Mouse (Mus musculus) liver, embryonic 14.5 days (tissue): Measurements from ENCODE around the gene Glrx3. TPM values are rescaled to one million over a fixed set of nuclear protein-coding genes. Genes with fewer than 3 reads are reported as not detected.

ENCODE experiments used
- ATAC-seq: fragments of 200-750 bp; cut with Nextera tagmentation; 2 replicates; pipeline ENCODE4 v1.8.0; 2017; ENCODE audit warnings: moderate number of reproducible peaks, mild to moderate bottlenecking, moderate library complexity; ENCODE audit not compliant: insufficient read depth
- DNase-seq, 3 experiments: peaks; one replicate each; pipeline ENCODE4 v3.0.0-alpha.2; 2012 to 2013; ENCODE audit warnings: low read depth in 3 of 3, low spot score in 3 of 3
- H3K27ac ChIP-seq: fragments of 300-500 bp; sonication (generic); 2 replicates; pipeline ENCODE4 v1.5.1; 2014; ENCODE audit warnings: moderate library complexity, mild to moderate bottlenecking, control low read depth, inconsistent platforms
- H3K27me3 ChIP-seq: fragments of 300-500 bp; sonication (generic); 2 replicates; pipeline ENCODE4 v1.6.1; 2014; ENCODE audit warnings: mild to moderate bottlenecking, low read length, moderate library complexity; ENCODE audit not compliant: control insufficient read depth, insufficient read depth
- H3K36me3 ChIP-seq: fragments of 300-500 bp; sonication (generic); replicated peaks from 2 replicates; pipeline ENCODE4 v1.6.1; 2014; ENCODE audit warnings: low read depth; ENCODE audit not compliant: control insufficient read depth, insufficient read depth
- H3K4me1 ChIP-seq, 2 experiments: fragments of 200-500 bp in 1 of 2; fragments of 300-500 bp in 1 of 2; sonication (generic) in 1 of 2; replicated peaks; 2 replicates each; pipeline ENCODE4 v1.6.1; 2012 to 2014; ENCODE audit warnings: antibody characterized with exemption in 1 of 2, inconsistent platforms in 1 of 2, low read length in 1 of 2; ENCODE audit not compliant: control insufficient read depth in 2 of 2, insufficient read depth in 2 of 2
- H3K4me2 ChIP-seq: fragments of 300-500 bp; sonication (generic); 2 replicates; pipeline ENCODE4 v1.6.1; 2014; ENCODE audit warnings: low read depth, mild to moderate bottlenecking, control low read depth, moderate library complexity
- H3K4me3 ChIP-seq, 2 experiments: fragments of 200-500 bp in 1 of 2; fragments of 300-500 bp in 1 of 2; sonication (generic) in 1 of 2; 2 replicates each; pipeline ENCODE4 v1.5.1; 2012 to 2014; ENCODE audit warnings: low read depth in 2 of 2, low read length in 2 of 2, mild to moderate bottlenecking in 2 of 2, control low read depth in 1 of 2, inconsistent platforms in 1 of 2, moderate library complexity in 1 of 2; ENCODE audit not compliant: insufficient read depth in 1 of 2
- H3K9ac ChIP-seq: fragments of 300-500 bp; sonication (generic); replicated peaks from 2 replicates; pipeline ENCODE4 v1.6.1; 2014; ENCODE audit warnings: mild to moderate bottlenecking, control low read depth, moderate library complexity
- H3K9me3 ChIP-seq: fragments of 300-500 bp; sonication (generic); 2 replicates; pipeline ENCODE4 v1.6.1; 2016; ENCODE audit warnings: low read length, mixed read lengths; ENCODE audit not compliant: control insufficient read depth
- CTCF ChIP-seq: IDR thresholded peaks from 2 replicates; pipeline ENCODE4 v1.5.1; 2016; ENCODE audit warnings: antibody characterized with exemption, low read depth, control low read depth
- EP300 ChIP-seq: IDR thresholded peaks from 2 replicates; pipeline ENCODE4 v1.6.1; 2016; ENCODE audit warnings: antibody characterized with exemption, low read depth
- WGBS: fragments of 180-500 bp; shearing (Covaris S2); extraction: QIAGEN DNeasy Blood & Tissue Kit; methylation state at CpG from one replicate; pipeline ENCODE4 v1.1.7; 2014; ENCODE audit not compliant: insufficient replicate concordance; 5-methylcytosine and 5-hydroxymethylcytosine counted together
- polyA plus RNA-seq, 2 experiments: library from polyadenylated mRNA; depleted of rRNA in 1 of 2; stranded (reverse) in 1 of 2; unstranded in 1 of 2; fragments of >200 nt; fragmentation: Nextera tagmentation in 1 of 2; extraction: Ambion mirVana in 1 of 2; gene quantifications; 2 replicates each; pipeline versions ENCODE4 v1.2.1 to v1.2.3; 2012 to 2014

Gene Glrx3
- polyA plus RNA-seq (2012; rRNA removed), result 23.8 and 41.8 TPM in 2 replicates
- polyA plus RNA-seq (2014; fragmentation: Nextera tagmentation; extraction: Ambion mirVana), result 110 and 113 TPM in 2 replicates

DNA sequence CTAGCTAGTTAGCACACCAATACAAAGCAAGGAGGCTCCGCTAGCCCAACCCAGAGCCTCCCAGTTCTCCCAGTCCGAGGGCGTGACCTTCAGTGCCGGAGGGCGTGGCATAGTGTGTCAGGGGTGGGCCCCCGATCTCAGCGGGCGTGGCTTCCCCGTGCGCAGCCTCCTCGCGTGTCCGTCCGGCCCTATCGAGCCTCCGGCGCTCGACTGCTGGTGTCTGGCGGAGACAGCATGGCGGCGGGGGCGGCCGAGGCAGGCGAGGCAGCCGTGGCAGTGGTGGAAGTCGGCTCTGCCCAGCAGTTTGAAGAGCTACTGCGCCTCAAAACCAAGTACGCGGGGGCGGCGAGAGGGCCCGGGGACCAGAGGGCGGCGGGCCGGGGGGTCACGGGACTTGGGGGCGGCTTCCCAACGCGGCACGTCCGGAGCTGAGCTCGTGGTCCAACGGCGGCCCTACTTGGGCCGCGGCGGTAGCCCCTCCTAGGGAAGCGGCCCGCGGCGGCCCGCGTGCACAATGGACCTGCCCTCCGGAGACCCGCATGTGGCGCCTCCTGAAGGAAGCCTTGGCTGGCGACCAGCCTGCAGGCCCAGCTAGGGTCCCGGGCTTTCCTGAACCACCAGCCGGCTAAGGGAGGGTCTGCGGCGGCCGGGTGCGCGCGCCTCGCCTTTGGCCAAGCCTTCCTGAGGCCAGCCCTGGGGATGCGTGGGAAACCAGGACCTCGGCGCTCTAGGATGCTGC is at the start of gene Glrx3:
Gene Glrx3, plus strand, starts transcription at position 175 of the 739 bp plus-strand sequence.
- Histone ChIP-seq H3K4me2 (peak within 1 kb of the TSS; percentile 82), H3K4me1 (peaks cover 8 to 11% of the 10 kb centered on the region in 2 experiments), H3K27me3 (no peaks in the 10 kb centered on the region), H3K9ac (peak within 1 kb of the TSS; percentile 68), H3K27ac (no peak within 1 kb of the TSS), H3K36me3 (no peaks in the 10 kb centered on the region), H3K9me3 (no peaks in the 10 kb centered on the region), H3K4me3 (peak within 1 kb of the TSS; percentile 64 to 86)
- peak; percentile 86 to 92 (median 88) for DNase-seq
- ATAC-seq, result peak; percentile 98
- WGBS, result under 1% methylated on average over 63 of the region's 69 CpGs
- no peak for TF ChIP-seq CTCF
- no peak for TF ChIP-seq EP300

DNA sequence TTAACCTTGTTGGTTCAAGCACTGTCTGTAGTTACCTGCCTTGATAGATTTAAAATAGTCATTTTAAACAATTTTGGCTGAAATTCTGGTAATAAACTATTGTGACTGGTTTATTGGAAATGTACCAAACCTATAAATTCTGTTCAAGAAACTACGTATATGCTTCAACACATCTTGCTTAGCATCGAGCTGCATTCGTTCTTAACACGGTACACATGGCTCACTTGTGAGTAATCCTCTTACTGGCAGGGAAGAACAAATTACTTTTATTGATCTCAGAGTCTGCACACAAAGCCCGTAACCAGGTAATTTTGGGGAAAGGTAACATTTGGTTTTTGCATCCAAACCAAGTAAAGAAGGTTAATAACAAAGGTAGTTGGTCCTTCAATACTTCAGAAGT is 49.6 kb upstream of the Glrx3 start:
- DNase-seq (no peak), ATAC-seq (no peak)
- Histone ChIP-seq H3K27me3 (no peaks in the 10 kb centered on the region), H3K4me3 (no peak overlapping the region), H3K9ac (no peak overlapping the region), H3K27ac (no peak overlapping the region), H3K36me3 (no peaks in the 10 kb centered on the region), H3K4me1 (no peaks in the 10 kb centered on the region), H3K9me3 (no peaks in the 10 kb centered on the region), H3K4me2 (no peak overlapping the region)
- WGBS, result 75% methylated on average over 5 of the region's 5 CpGs
- TF ChIP-seq CTCF, result no peak
- no peak for TF ChIP-seq EP300

DNA sequence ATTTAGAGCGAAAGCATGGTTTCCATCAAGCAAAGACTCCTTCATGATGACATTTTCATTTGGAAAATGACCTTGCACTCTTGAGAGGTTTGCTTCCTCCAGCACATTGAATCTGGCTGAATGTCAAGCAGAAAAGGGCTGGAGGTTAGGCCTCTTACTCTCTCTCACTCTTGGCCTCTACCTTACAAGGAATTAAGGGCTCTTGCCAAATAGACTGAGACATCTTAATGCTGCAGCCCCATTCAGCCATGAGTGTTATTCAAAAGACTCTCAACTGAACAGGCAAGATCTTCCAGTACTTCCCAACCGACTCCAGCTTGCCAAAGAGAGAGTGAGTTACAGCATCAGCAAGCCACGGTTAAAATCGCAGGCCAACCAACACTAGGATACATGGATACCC is 42.0 kb upstream of the Glrx3 start:
- Histone ChIP-seq H3K27ac (no peak overlapping the region), H3K9ac (no peak overlapping the region), H3K9me3 (no peaks in the 10 kb centered on the region), H3K4me2 (no peak overlapping the region), H3K36me3 (no peaks in the 10 kb centered on the region), H3K4me1 (no peaks in the 10 kb centered on the region), H3K4me3 (no peak overlapping the region), H3K27me3 (no peaks in the 10 kb centered on the region)
- 72% methylated on average over 4 of the region's 4 CpGs for WGBS
- TF ChIP-seq CTCF (no peak), EP300 (no peak)
- DNase-seq, result no peak
- ATAC-seq, result no peak

DNA sequence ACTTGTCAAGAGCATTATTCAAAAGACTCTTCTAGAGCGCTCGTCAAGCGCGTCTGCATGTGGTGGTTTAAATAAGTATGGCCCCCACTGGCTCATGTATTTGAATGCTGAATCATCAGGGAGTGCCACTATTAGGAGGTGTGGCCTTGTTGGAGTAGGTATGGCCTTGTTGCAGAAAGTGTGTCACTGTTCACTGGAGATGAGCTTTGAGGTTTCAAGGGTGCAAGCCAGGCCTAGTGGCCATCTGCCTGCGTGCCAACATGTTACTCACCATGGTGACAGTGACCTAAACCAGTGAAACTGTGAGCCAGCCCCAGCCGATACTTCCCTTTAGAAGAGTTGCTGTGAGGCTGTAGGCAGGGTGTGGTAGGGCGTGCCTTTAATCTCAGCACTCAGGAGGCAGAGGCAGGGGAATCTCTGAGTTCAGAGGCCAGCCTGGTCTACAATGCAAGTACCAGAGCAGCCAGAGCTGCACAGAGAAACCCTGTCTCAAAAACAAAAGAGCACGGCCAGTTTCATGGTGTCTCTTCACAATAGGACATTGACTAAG is 40.0 kb upstream of the Glrx3 start:
- Histone ChIP-seq H3K4me3 (no peak overlapping the region), H3K27ac (no peak overlapping the region), H3K4me1 (no peaks in the 10 kb centered on the region), H3K9ac (no peak overlapping the region), H3K4me2 (no peak overlapping the region), H3K9me3 (no peaks in the 10 kb centered on the region), H3K27me3 (no peaks in the 10 kb centered on the region), H3K36me3 (no peaks in the 10 kb centered on the region)
- DNase-seq, result no peak
- TF ChIP-seq EP300 (no peak), CTCF (no peak)
- no peak for ATAC-seq
- 77% methylated on average over 8 of the region's 8 CpGs for WGBS

DNA sequence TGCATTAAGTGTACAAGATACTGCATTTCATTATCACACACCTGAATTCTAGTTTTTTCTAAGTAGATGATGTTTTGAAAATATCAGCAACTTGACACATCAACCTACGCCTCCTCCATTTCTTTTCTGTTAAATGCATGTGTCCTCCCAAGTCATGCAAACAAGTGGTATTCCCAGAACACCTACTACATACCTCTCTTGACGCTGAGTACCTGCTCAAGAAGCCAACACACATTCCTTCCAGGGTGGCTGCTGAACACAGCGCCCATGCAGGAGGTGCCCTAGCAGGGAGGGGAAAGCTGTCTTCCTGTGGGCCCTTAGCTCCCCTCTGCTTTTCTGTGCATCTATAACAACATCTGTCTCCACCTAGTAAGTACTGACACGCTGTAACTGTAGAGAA is 38.4 kb upstream of the Glrx3 start:
- Histone ChIP-seq H3K4me2 (no peak overlapping the region), H3K4me1 (no peaks in the 10 kb centered on the region), H3K9ac (no peak overlapping the region), H3K36me3 (no peaks in the 10 kb centered on the region), H3K27ac (no peak overlapping the region), H3K27me3 (no peaks in the 10 kb centered on the region), H3K9me3 (no peaks in the 10 kb centered on the region), H3K4me3 (no peak overlapping the region)
- WGBS, result 65% methylated on average over 4 of the region's 4 CpGs
- no peak for TF ChIP-seq CTCF
- no peak for TF ChIP-seq EP300
- ATAC-seq, result no peak
- no peak for DNase-seq
